Mouse (Mus musculus) liver, postnatal 0 days (tissue): ENCODE measurements at regions not wholly inside any gene's neighbourhood (a gene's known extent, or its start where the extent isn't known, plus 50 kb on each side); places are given as distances from the start of the nearest gene placed in this dataset.

Experiments used
- CTCF ChIP-seq: sonication (generic); IDR thresholded peaks from 2 replicates; pipeline ENCODE4 v1.5.1; 2016; ENCODE audit warnings: antibody characterized with exemption, low read depth
- EP300 ChIP-seq: IDR thresholded peaks from 2 replicates; pipeline ENCODE4 v1.6.1; 2016; ENCODE audit warnings: antibody characterized with exemption, low read depth, mild to moderate bottlenecking

DNA sequence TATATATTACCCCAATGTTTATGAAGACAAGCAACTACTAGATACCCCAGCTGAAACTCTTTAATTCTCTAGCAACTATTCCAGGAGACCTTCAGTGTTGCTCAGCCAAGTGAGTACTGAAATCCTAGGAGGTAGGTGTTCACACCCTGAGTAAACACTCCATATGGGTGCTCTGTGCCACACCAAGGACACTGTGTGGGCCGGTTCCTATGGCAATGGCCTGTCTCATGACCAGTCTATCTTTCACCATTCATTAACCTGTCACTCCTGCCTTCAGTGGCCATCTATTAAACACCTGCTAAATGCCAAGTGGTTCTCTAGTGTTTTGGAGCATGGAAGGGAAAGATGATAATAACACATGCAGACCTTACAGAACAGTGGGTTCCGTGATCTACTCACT is 180.9 kb upstream of the Tbl1xr1 start:
- TF ChIP-seq CTCF = no peak
- TF ChIP-seq EP300 = no peak
